Mouse (Mus musculus) inflammation-experienced regulatory T-cells, adult 6 months (primary cell): ENCODE measurements around the gene Zbed4. TPM values are rescaled to one million over a fixed set of nuclear protein-coding genes. Genes with fewer than 3 reads are reported as not detected.
"Not testable (repeated sequence)": the region's sequence is repeated elsewhere in the genome, so short reads cannot be mapped to it uniquely, and the experiment has no call there.

Source experiments
- ATAC-seq: one replicate; pipeline ENCODE4 v1.8.0; 2017
- polyA plus RNA-seq, 3 experiments: library from polyadenylated mRNA; unstranded; fragments of 100-300 nt; shearing (Covaris generic); gene quantifications; one replicate each; pipeline ENCODE4 v1.2.1; 2017

Zbed4 gene
- polyA plus RNA-seq, 3 experiments from 2014 or later: 4.1 to 7.6 (median 5.8) TPM

GRCm38 (mm10) chr15:88813873-88814272, 62.4 kb downstream of the Zbed4 start:
- not testable (repeated sequence) for ATAC-seq

- no peak for ATAC-seq
Observed at GRCm38 (mm10) chr15:88814411-88815047, 63.1 kb downstream of the Zbed4 start.

GRCm38 (mm10) chr15:88815196-88815700, 63.8 kb downstream of the Zbed4 start:
- ATAC-seq: no peak

- ATAC-seq: peak; percentile 99
Observed at GRCm38 (mm10) chr15:88819026-88819905, 67.8 kb downstream of the Zbed4 start, which contains the start of the genes Alg12 and Creld2. Gene Alg12 (minus strand): TSS chr15:88819318. Gene Creld2 (plus strand): TSS chr15:88819646.

GRCm38 (mm10) chr15:88819906-88820303, 68.4 kb downstream of the Zbed4 start:
- ATAC-seq: no peak

GRCm38 (mm10) chr15:88821403-88821802, 69.9 kb downstream of the Zbed4 start:
- no peak for ATAC-seq

- no peak for ATAC-seq
Observed at GRCm38 (mm10) chr15:88822513-88822912, 71.1 kb downstream of the Zbed4 start.

GRCm38 (mm10) chr15:88823376-88823775, 71.9 kb downstream of the Zbed4 start:
- ATAC-seq: no peak

- ATAC-seq: no peak
Observed at GRCm38 (mm10) chr15:88827466-88827865, 76.0 kb downstream of the Zbed4 start.

GRCm38 (mm10) chr15:88827991-88828799, 76.7 kb downstream of the Zbed4 start:
- peak; percentile 57 for ATAC-seq

GRCm38 (mm10) chr15:88828800-88829705, 77.6 kb downstream of the Zbed4 start:
- ATAC-seq: peak; percentile 91

GRCm38 (mm10) chr15:88829791-88830440, 78.5 kb downstream of the Zbed4 start:
- no peak for ATAC-seq

- ATAC-seq: no peak
Observed at GRCm38 (mm10) chr15:88830696-88831095, 79.2 kb downstream of the Zbed4 start.

GRCm38 (mm10) chr15:88831482-88831881, 80.0 kb downstream of the Zbed4 start:
- no peak for ATAC-seq

GRCm38 (mm10) chr15:88832536-88832935, 81.1 kb downstream of the Zbed4 start:
- no peak for ATAC-seq

Other genes starting within 250 kb of the Zbed4 start
- gene Zdhhc25, start 151.4 kb upstream of the Zbed4 start, polyA plus RNA-seq: not detected
- 10 to 100 TPM; 15.8 to 21.7 (median 20.6) TPM for gene Brd1, start 17.4 kb upstream of the Zbed4 start, polyA plus RNA-seq
- gene Alg12, start 67.7 kb downstream of the Zbed4 start, polyA plus RNA-seq: 10 to 100 TPM; 12.8 to 22.4 (median 15.8) TPM
- 10 to 100 TPM; 22.9 to 40.9 (median 28.4) TPM for gene Creld2, start 68.0 kb downstream of the Zbed4 start, polyA plus RNA-seq
- 1 to 10 TPM; 3.0 to 4.1 (median 4.0) TPM for gene Pim3, start 110.5 kb downstream of the Zbed4 start, polyA plus RNA-seq
- not detected for gene Ttll8, start 202.8 kb downstream of the Zbed4 start, polyA plus RNA-seq
- under 1 TPM in 1 of 3 experiments, not detected in 2; 0.16 TPM for gene Mlc1, start 227.3 kb downstream of the Zbed4 start, polyA plus RNA-seq
- not detected for gene Mov10l1, start 231.2 kb downstream of the Zbed4 start, polyA plus RNA-seq